Mouse (Mus musculus) testis, adult 2 months (tissue): ENCODE measurements around the gene Tex19.2.

Source experiments
- CTCF ChIP-seq: fragments of 200-500 bp; IDR thresholded peaks from 2 replicates; pipeline ENCODE4 v1.5.1; 2012; ENCODE audit warnings: low read depth, mild to moderate bottlenecking, inconsistent platforms, low read length, moderate library complexity; ENCODE audit not compliant: control insufficient read depth, insufficient read depth, insufficient replicate concordance
- POLR2A ChIP-seq: fragments of 200-500 bp; IDR thresholded peaks from 2 replicates; pipeline ENCODE4 v1.6.1; 2012; ENCODE audit warnings: low read depth, mild to moderate bottlenecking, inconsistent platforms, low read length, moderate library complexity; ENCODE audit not compliant: control insufficient read depth

DNA sequence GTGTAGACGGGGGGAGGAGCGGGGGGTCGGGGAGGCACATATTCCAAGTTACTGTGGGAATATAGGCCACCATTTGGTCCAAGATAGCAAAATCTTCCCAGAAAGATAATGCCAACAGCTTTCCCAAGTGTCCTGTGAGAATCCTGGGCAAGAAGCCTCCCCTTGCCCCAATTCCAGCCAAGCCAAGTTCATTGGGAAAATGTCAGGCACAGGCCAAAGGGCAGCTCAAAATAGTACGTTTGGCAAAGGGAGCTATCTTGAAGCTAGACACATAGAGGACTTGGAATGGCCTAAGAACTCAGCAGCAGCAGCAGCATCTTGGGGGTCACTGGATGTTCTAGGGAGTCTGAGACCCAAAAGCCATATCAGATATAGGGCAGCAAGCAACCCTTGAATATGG, 45.3 kb upstream of the Tex19.2 start:
- TF ChIP-seq CTCF (no peak), POLR2A (no peak)
